Mouse (Mus musculus): ENCODE results near the gene Htatsf1. TPM values are rescaled to one million over a fixed set of nuclear protein-coding genes. Genes with fewer than 3 reads are reported as not detected.

Gene Htatsf1
- 66.2 and 67.7 TPM in 2 replicates for polyA plus RNA-seq (2015; fragmentation: Nextera tagmentation; extraction: Ambion mirVana)

DNA sequence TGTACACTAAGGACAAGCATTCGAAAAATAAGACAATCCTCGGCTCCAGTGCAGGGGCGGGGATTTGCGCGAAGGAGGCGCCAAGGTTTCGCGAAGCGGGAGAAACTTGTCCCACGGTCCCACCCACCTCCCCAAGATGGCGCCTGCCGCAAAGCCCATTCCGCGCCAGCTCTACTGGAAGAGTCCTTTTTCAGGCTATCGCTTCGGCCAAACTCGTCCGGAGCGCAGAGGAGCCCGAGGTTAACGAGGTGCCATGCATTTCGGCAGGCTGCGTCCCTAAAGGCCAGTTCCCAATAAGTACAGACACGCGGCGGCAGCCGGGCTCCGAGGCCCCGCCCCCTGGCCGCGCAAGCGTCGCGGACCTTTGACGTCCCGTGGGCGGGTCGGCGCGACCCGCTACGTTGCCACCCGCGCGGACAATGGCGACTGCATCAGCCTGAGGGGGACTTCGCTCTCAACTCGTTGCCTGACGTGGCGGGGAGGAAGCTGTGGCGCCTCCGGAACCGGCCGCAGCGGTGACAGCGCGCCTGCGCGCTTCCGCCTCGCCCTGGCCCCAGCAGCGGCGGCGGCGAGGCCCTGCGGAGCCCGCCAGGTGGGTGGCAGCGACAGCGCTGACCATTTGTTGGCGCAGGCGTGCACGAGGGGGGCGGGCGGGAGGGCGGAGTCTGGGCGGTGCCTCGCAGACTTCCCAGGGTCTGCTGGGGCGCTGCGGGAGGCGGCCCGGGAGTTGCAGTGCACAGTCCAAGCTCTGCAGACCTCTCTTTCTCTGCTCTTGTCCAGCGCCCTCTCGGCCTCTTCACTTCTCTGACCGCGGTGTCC, at the start of gene Htatsf1:
TSS of gene Htatsf1 (plus strand) at position 410 of the 819 bp plus-strand sequence.
- 23% methylated on average over 85 of the region's 85 CpGs for WGBS
- Histone ChIP-seq H3K4me1 (no peaks in the 10 kb centered on the region), H3K36me3 (no peaks in the 10 kb centered on the region), H3K4me3 (replicated peaks) (peak within 1 kb of the TSS; percentile 57), H3K4me2 (peak within 1 kb of the TSS; percentile 51), H3K9me3 (no peaks in the 10 kb centered on the region), H3K27ac (peak within 1 kb of the TSS; percentile 96), H3K9ac (peak within 1 kb of the TSS; percentile 48), H3K27me3 (replicated peaks) (no peaks in the 10 kb centered on the region)
- peak; percentile 97 for ATAC-seq (ENCODE audit: insufficient read depth, low FRiP score, low read depth)

DNA sequence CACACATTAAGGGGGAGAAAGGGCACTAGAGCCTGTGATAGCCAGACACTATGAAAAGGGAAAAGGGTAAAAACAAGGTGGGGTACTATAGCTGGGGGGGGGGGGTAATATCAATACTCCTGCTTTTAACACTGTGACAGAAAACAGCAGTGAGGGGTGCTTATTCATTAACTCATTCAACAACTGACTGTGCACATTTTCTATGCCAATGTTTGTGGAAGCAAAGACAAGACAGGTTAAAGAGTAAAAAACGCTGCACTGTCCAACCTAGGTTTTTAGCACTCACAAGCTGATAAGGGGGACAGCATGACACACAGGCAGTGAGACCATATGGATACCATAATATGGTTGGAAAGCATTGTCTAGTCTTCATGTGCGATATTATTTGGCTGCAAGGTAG, 40.5 kb upstream of the Htatsf1 start:
- no peaks in the 10 kb centered on the region for H3K9me3 ChIP-seq
- no peaks in the 10 kb centered on the region for H3K4me1 ChIP-seq
- ATAC-seq (ENCODE audit: insufficient read depth, low FRiP score, low read depth) = no peak
- no peak overlapping the region for H3K4me3 ChIP-seq (replicated peaks)
- H3K9ac ChIP-seq = no peak overlapping the region
- H3K36me3 ChIP-seq = no peaks in the 10 kb centered on the region
- H3K4me2 ChIP-seq = no peak overlapping the region
- 63% methylated on average over 2 of the region's 2 CpGs for WGBS
- H3K27me3 ChIP-seq (replicated peaks) = no peaks in the 10 kb centered on the region
- H3K27ac ChIP-seq = no peak overlapping the region

GRCm38 (mm10) chrX:57042774-57043173, 10.6 kb upstream of the Htatsf1 start, which contains the start of gene Brs3:
Brs3 (plus strand) TSS chrX:57043074.
- H3K27ac ChIP-seq = no peak within 1 kb of the TSS
- no peaks in the 10 kb centered on the region for H3K27me3 ChIP-seq (replicated peaks)
- no peaks in the 10 kb centered on the region for H3K9me3 ChIP-seq
- no peak for ATAC-seq (ENCODE audit: insufficient read depth, low FRiP score, low read depth)
- no peaks in the 10 kb centered on the region for H3K36me3 ChIP-seq
- 79% methylated on average over 5 of the region's 5 CpGs for WGBS
- H3K4me2 ChIP-seq = no peak within 1 kb of the TSS
- H3K4me3 ChIP-seq (replicated peaks) = no peak within 1 kb of the TSS
- H3K4me1 ChIP-seq = no peaks in the 10 kb centered on the region
- no peak within 1 kb of the TSS for H3K9ac ChIP-seq

DNA sequence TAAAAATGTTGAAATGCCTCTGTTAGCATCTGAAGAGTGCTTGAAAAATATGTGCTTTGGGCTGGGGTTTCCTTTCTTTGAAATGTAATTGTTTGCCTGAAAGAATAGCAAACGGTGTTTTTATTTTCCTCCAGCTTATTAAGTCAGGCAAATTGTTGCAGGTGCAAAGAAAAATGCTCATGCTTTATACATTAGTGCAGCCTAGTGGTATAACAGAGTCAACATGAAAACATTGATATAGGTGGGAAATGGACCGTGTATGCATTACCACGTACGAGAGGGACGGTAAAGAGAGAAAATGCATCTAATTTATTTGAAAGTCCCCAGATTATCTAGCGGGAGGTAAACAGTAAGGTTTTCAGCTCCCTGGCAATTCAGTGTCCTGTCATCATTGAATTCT, 9.5 kb upstream of the Htatsf1 start:
- H3K4me1 ChIP-seq = no peaks in the 10 kb centered on the region

GRCm38 (mm10) chrX:57052848-57053173, 572 bp upstream of the Htatsf1 start:
- WGBS = 20% methylated on average over 4 of the region's 4 CpGs
- peak overlapping the region; percentile 57 for H3K4me3 ChIP-seq (replicated peaks)
- no peaks in the 10 kb centered on the region for H3K27me3 ChIP-seq (replicated peaks)
- peak; percentile 29; the same call in 1 of the 2 replicates for ATAC-seq (ENCODE audit: insufficient read depth, low FRiP score, low read depth)
- H3K36me3 ChIP-seq = no peaks in the 10 kb centered on the region
- H3K4me1 ChIP-seq = no peaks in the 10 kb centered on the region
- H3K27ac ChIP-seq = peak overlapping the region; percentile 96
- peak overlapping the region; percentile 51 for H3K4me2 ChIP-seq
- no peak overlapping the region for H3K9ac ChIP-seq
- no peaks in the 10 kb centered on the region for H3K9me3 ChIP-seq

More for the DNA sequence above, 9.5 kb upstream of the Htatsf1 start:
- Histone ChIP-seq H3K27me3 (replicated peaks) (no peaks in the 10 kb centered on the region), H3K36me3 (no peaks in the 10 kb centered on the region), H3K4me2 (no peak overlapping the region), H3K27ac (no peak overlapping the region), H3K9me3 (no peaks in the 10 kb centered on the region), H3K4me3 (replicated peaks) (no peak overlapping the region), H3K9ac (no peak overlapping the region)
- WGBS = 74% methylated on average over 6 of the region's 6 CpGs
- no peak for ATAC-seq (ENCODE audit: insufficient read depth, low FRiP score, low read depth)

- Histone ChIP-seq H3K9me3 (no peaks in the 10 kb centered on the region), H3K36me3 (no peaks in the 10 kb centered on the region), H3K4me2 (peak overlapping the region; percentile 50), H3K27me3 (replicated peaks) (no peaks in the 10 kb centered on the region), H3K27ac (no peak overlapping the region), H3K4me3 (replicated peaks) (peak overlapping the region; percentile 57), H3K4me1 (no peaks in the 10 kb centered on the region), H3K9ac (peak overlapping the region; percentile 29; the same call in 1 of the 2 replicates)
- ATAC-seq (ENCODE audit: insufficient read depth, low FRiP score, low read depth) = peak; percentile 11; the same call in 1 of the 2 replicates
- WGBS = 23% methylated on average over 11 of the region's 11 CpGs
These were observed 606 bp downstream of the Htatsf1 start for GRCm38 (mm10) chrX:57053993-57054385.

- Histone ChIP-seq H3K27me3 (replicated peaks) (no peaks in the 10 kb centered on the region), H3K9ac (no peak overlapping the region), H3K4me3 (replicated peaks) (no peak overlapping the region), H3K4me2 (no peak overlapping the region), H3K36me3 (no peaks in the 10 kb centered on the region), H3K9me3 (no peaks in the 10 kb centered on the region), H3K27ac (no peak overlapping the region), H3K4me1 (no peaks in the 10 kb centered on the region)
- ATAC-seq (ENCODE audit: insufficient read depth, low FRiP score, low read depth) = no peak
- 67% methylated on average over 5 of the region's 5 CpGs for WGBS
These were observed 28.1 kb downstream of the Htatsf1 start for GRCm38 (mm10) chrX:57081496-57081895.

DNA sequence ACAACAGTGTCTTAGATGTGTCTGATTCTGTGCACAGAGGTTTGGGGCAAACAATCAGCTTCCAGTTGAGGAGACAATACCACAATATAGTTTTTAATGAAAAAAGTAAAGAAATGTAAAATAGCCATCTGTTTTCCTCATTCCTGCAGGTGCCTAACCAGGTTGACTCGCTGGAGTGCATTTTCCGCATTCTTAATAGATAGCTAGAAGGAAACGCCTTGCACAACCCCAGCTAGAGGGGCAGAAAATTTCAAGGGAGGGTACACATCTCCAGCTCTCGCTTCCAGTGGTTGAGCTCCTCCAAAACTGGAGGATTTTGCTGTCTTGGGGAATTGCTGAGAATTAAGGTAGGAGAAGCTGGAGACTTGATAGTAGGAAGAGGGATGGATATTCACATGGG, 34.4 kb downstream of the Htatsf1 start, which contains the start of gene Vgll1:
TSS of gene Vgll1 (plus strand) at position 301 of the 400 bp plus-strand sequence.
- H3K27me3 ChIP-seq (replicated peaks) = no peaks in the 10 kb centered on the region
- no peak for ATAC-seq (ENCODE audit: insufficient read depth, low FRiP score, low read depth)
- no peaks in the 10 kb centered on the region for H3K9me3 ChIP-seq
- H3K4me2 ChIP-seq = no peak within 1 kb of the TSS
- no peaks in the 10 kb centered on the region for H3K36me3 ChIP-seq
- no peak within 1 kb of the TSS for H3K4me3 ChIP-seq (replicated peaks)
- no peak within 1 kb of the TSS for H3K9ac ChIP-seq
- 78% methylated on average over 4 of the region's 4 CpGs for WGBS
- H3K4me1 ChIP-seq = no peaks in the 10 kb centered on the region
- H3K27ac ChIP-seq = no peak within 1 kb of the TSS

DNA sequence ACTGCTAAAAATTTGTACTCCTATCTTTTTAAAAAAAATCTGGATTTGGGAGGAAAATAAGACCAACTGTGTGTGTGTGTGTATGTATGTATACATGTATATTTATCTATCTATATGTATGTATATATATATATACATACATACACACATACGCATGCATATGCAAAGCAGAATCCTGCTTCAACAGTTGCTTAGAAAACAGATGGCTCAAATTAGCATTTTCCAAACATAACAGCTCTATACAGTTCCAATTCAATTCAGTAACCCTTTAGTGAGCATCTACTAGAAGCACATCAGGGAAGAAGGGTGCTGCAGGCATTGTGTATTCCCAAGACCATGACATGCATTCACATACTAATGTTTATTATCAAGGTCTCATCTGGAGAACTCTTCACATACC, 50.0 kb downstream of the Htatsf1 start:
- ATAC-seq (ENCODE audit: insufficient read depth, low FRiP score, low read depth) = no peak
- no peak overlapping the region for H3K9ac ChIP-seq
- WGBS = 96% methylated on average over 1 of the region's 1 CpGs

GRCm38 (mm10) chrX:57106956-57107355, 53.6 kb downstream of the Htatsf1 start:
- Histone ChIP-seq H3K36me3 (no peaks in the 10 kb centered on the region), H3K9me3 (no peaks in the 10 kb centered on the region), H3K4me2 (no peak overlapping the region), H3K4me3 (replicated peaks) (no peak overlapping the region), H3K27me3 (replicated peaks) (no peaks in the 10 kb centered on the region), H3K9ac (no peak overlapping the region), H3K27ac (no peak overlapping the region), H3K4me1 (no peaks in the 10 kb centered on the region)
- WGBS = 78% methylated on average over 3 of the region's 3 CpGs
- no peak for ATAC-seq (ENCODE audit: insufficient read depth, low FRiP score, low read depth)

More for the DNA sequence above, 50.0 kb downstream of the Htatsf1 start:
- Histone ChIP-seq H3K27ac (no peak overlapping the region), H3K9me3 (no peaks in the 10 kb centered on the region), H3K27me3 (replicated peaks) (no peaks in the 10 kb centered on the region), H3K4me1 (no peaks in the 10 kb centered on the region), H3K4me3 (replicated peaks) (no peak overlapping the region), H3K4me2 (no peak overlapping the region), H3K36me3 (no peaks in the 10 kb centered on the region)

Data from stomach, embryonic 15.5 days (tissue).